Mouse (Mus musculus) lung, postnatal 4 days (tissue): Measurements from ENCODE around the gene Hoxa5.

ENCODE experiments used
- DNase-seq, 2 experiments: peaks; one replicate each; pipeline ENCODE4 v3.0.0; 2021

Gene Hoxa5

GRCm38 (mm10) chr6:52213119-52213986 is 9.0 kb upstream of the Hoxa5 start, which contains the start of the genes Hoxa3 and Gm28308:
Gene Hoxa3, minus strand, starts transcription at chr6:52213336.
Gene Gm28308, minus strand, starts transcription at chr6:52213339.
- DNase-seq: peak; percentile 53 to 70

DNA sequence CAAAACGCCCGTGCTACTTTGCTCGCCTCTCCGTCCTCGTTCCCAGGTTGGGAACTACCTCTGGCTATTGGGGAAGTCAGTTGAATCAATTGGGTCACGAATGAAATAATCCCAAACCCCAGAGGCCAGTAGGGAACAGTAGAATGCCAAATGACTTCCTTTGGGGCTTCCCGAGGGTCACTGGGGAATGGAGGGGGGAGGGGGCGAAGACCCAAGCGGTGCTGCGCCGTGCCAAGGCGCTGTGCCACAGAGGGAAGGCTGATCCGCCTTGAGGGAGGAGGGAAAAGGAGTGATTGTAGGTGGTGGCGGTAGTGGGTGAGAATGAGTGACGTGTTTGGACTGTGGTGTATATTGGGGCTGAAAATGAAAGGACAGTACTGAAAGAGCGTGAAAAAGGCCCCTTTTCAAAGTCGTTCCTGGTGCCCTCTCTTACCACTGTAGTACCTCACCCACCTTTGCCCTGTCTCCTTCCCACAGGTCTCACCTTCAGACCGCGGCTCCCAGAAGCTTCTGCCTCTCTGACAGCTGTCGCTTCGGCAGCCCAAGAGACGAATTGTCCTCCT is 8.2 kb upstream of the Hoxa5 start:
- peak in 1 of 2 experiments; percentile 47 for DNase-seq

- peak in 1 of 2 experiments; percentile 33 for DNase-seq
These were observed 7.6 kb upstream of the Hoxa5 start for GRCm38 (mm10) chr6:52211961-52212360.

DNA sequence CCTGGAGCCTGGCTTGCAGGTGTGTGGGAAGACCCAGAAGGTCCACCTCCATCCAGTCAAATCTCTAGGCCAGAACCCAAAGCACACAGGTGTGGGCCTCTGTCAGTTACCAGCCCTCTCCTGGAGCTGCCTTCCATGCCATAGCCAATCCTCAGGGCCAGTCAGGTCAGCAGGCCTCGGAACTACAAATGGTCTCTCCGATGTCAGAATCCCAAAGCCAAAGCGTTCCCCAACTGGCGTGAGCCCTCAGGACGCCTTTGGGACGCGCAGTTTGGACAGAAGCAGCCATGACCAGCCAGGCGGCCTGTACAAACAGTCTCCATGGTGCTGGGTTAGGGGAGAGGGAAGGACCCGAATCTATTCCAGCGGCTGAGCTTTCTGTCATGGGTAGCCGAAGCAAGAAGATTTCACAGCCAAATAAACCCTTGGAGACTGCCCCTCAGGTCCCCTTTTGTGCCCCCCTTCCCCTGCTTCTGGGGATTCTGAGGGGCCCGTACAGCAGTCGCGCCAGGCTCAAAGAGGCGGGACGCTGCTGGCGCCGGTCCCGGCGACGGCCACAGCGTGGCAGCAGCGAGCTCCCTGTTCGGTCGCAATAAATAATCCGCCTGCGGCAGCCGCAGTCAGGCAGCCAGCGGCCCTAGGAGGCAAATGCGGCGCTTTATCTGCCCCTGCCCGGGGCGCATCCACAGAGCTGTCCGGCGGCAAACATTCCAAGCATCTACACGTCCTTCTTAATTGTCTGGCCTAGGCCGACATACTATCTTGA is 7.0 kb upstream of the Hoxa5 start:
- peak; percentile 86 to 88 for DNase-seq

- DNase-seq: no peak
These were observed 5.3 kb upstream of the Hoxa5 start for GRCm38 (mm10) chr6:52209685-52210046.

- DNase-seq: no peak
These were observed 4.7 kb upstream of the Hoxa5 start for GRCm38 (mm10) chr6:52208868-52209684.

DNA sequence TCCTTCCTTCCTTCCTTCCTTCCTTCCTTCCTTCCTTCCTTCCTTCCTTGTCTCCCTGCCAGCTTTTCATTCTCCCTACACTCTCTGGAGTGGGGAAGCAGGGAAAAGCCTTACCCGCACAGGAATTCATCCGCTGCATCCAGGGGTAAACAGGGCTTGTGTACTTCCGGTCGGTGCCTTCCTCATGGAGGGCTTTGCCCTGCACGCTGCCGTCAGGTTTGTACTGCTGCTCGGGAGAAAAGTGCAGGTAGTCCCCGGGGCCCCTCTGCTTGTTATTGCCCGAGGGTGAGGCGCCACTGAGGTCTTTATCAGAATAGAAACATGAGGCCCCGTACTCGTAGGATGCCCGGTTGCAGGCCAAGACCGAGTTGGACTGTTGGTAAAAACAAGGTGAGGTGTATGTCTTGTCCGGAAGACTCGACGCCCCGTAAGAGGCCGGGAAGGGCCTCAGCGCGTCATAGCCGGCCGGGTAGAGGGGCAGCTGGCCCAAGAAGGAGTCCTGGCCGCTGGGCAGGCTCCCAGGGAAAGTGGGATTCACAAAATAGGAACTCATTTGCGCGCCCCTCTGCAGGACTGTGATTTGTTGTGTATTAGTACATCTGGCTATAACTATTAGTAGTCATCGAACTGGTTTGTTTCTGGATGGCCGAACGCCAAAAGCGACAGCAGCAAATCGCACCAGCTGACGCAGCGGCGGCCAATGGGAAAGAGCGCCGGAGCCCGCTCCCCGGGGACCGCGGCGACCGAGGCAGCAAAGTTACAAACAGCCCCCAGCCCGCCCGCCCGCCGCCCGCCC is 3.9 kb upstream of the Hoxa5 start, which contains the start of gene Hoxa6:
Gene Hoxa6, minus strand, starts transcription at position 651 of the 796 bp plus-strand sequence.
- DNase-seq: peak; percentile 65 to 79

- no peak for DNase-seq
These were observed 3.2 kb upstream of the Hoxa5 start for GRCm38 (mm10) chr6:52207684-52207976.

DNA sequence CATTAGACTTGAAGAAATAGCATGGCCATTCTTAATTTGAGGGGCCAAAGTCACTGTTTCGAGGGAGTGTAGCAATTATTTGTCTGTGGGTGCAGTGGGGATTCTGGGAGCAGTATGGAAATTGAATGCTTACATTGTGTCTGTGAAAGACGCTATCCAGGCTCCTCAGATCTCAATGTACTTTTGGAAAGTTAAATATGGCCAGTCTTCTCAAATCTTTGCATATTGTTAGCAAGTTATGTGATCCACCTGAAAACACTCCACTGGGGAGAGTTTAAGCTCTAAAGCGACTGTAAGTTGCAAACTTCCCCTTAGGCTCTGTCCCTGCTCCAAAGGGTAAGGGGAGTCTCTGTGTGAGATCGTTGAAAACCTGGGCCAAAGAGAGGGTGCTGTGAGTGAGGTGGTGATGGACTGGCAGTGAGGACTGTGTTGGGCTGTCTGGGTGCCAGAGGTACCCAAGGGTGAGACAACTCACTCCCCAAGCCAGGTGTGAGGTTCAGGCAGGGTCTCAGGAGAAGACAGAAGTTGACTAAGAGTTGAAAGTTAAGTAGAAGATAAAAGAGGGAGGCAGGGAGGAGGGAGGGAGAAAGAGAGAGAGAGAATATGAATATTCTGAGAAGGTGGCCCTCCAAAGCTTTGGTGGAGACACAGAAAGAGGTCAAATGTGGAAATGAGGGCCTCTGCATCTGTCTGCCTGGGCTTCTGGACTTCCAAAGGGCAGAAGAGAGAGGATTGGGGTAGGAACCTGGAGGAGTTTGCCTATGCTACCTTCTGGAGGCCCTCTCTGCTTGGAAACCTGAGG is 2.7 kb upstream of the Hoxa5 start:
- no peak for DNase-seq

GRCm38 (mm10) chr6:52205638-52206621 is 1.5 kb upstream of the Hoxa5 start:
- peak in 1 of 2 experiments; percentile 38 for DNase-seq

- DNase-seq: no peak
These were observed 834 bp upstream of the Hoxa5 start for GRCm38 (mm10) chr6:52205221-52205620.

DNA sequence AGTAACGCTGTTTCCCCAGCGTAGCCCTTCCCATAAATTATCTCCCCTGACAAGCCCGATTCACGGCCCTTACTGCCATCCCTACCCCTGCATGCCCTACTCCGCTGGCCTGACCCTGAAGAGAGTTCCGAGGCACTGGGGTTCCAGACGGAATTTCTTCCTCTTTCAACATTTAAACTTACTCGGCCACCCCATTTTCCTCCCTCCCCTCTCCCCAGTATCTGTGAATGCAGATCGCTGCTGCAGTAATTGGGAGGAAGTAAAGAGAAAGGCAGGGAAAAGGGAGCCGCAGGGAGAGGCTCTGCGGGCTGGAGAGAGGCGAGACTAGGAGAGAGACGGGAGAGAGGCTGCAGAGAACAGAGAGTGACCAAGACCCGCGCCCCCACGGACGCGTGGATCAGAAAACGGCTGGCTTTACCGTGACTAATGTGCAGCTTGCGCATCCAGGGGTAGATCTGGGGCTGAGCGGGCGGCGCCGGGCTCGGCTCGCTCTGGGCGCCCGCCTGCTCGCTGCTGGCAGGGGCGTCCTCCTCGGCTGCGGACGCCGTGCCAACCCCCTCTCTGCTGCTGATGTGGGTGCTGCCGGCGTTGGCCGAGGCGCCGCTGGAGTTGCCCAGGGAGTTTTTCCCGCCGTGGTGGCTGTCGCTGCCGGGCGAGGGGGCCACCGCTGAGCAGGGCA is 877 bp downstream of the Hoxa5 start:
- DNase-seq: peak in 1 of 2 experiments; percentile 58

GRCm38 (mm10) chr6:52203121-52203370 is 1.3 kb downstream of the Hoxa5 start:
- peak in 1 of 2 experiments; percentile 26 for DNase-seq

DNA sequence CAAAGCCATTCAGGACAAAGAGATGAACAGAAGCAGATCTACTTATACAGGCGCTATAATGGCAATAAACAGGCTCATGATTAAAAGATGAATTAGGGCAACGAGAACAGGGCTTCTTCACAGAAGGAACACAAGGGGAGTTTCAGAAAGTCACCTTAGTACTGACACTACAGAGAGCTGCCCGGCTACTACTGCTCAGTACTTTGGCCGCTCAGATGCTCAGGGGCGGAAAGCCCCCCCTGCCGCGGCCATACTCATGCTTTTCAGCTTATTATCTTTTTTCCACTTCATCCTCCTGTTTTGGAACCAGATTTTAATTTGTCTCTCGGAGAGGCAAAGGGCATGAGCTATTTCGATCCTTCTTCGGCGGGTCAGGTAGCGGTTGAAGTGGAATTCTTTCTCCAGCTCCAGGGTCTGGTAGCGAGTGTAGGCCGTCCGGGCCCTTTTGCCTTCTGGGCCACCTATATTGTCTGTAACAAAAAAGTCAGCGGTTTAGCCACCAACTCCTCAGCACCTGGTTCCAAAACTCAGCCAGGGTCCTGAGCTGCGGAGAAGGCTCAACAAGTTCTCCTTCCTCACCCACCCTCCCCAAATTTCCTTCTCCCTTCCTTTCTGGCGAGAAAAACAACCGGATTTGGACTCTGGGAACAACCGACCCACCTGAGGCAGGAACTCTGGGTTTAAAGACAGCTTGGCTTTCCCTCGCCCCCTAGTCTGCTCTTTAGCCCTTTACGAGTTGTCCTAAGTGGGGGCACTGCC is 1.8 kb downstream of the Hoxa5 start:
- DNase-seq: peak in 1 of 2 experiments; percentile 25

DNA sequence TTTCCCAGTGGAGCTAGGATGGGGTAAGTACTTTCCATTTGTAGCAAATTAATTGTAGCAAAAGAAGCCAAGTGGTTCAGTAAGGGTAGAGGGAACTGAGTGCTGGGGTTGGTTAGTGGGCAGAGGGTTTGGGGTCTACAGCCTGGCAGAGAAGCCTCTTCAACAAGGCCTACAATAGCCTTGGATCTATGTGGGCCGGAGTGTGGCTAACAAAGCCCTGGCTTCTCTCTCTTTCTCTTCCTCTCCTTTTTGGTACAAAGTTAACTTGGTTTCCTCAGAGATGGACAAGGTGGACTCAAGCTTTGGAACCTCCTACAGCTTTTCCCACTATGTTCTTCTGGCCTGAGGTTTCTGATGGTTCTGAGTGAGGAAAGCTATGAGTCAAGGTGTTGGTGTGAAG is 3.1 kb downstream of the Hoxa5 start:
- DNase-seq: peak in 1 of 2 experiments; percentile 19

- no peak for DNase-seq
These were observed 3.6 kb downstream of the Hoxa5 start for GRCm38 (mm10) chr6:52200751-52201250.

DNA sequence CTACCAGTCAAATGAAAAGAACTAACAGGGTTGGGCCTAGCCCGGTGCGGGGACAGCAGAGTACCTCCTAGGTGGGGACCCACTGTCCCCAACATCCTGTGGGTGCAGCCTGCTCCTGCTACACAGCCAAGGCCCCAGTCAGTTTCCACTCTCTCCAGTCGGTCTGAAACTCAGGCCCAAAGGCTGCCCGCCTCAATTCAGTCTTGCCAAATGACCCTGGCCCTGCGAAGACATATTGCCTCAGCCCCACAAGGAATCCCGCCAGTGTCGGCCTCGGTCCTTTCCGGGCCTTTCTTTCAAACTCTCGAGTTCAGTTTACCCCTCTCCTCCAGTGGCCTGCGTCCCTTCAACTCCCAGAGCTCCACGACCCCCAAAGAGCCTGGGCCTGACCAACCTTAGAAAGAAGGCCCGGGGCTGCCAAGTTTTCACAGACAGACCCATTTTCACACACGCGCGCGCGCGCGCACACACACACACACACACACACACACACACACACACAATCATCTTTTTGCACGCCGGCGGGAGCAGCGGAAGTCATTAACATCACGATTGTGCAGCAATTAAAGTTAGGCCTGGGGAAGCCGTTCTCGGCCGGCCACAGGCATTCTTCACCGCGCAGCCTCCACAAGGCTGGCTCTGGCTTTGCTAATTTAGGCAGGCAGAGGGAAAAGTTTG is 4.2 kb downstream of the Hoxa5 start:
- peak in 1 of 2 experiments; percentile 79 for DNase-seq

GRCm38 (mm10) chr6:52197271-52197670 is 7.1 kb downstream of the Hoxa5 start:
- DNase-seq: peak; percentile 74 to 81
